Mouse (Mus musculus) liver, embryonic 14 days (tissue): ENCODE measurements around the gene Olfr1377. TPM values are rescaled to one million over a fixed set of nuclear protein-coding genes. Genes with fewer than 3 reads are reported as not detected.

Source experiments
- polyA plus RNA-seq: library from polyadenylated mRNA; depleted of rRNA; stranded (reverse); fragments of >200 nt; gene quantifications from 2 replicates; pipeline ENCODE4 v1.2.3, GENCODE M21; 2012; rRNA removed

Olfr1377 gene
- polyA plus RNA-seq, result not detected in 2 replicates

DNA sequence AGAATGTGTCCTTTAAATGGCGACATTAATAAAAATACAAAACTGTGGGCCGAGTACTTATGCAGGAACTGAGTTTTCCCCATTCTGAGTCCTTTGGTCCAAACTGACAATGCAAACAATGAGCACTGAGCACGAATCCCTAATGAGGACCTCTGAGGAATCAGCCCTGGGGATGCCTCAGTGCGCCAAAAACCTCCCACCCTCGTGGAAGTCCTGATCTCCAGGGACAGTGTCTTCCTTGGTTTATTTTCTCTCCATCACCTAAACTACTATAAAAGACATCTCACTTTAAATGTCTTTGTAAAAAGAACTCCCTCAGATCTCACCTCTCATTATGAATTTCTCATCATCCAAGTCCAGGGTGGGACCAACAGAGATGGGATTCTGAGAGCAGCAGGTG, at the start of gene Olfr1377:
Gene Olfr1377 (plus strand): TSS at position 301 of the 400 bp plus-strand sequence.

DNA sequence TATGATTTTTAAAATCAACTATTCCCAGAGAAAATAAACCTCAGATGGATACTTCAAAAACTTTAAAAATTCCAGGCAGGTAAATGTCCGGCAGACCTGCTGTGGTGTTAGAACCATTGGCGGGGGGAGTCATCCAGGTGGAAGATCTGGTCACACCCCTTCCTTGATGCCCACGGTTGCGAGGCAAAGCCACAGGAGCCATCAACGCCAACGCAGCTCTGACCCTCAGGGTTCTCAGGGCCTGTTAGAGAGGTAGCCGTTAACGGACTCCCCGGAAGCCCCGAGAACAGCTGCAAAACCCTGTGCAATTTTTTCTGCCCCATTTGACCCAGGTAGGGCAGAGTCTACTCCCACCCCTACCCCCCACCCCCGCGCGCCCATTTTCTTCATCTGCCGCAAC, 38.3 kb upstream of the Olfr1377 start, which contains the start of gene 4933414I15Rik:
Gene 4933414I15Rik (minus strand): TSS at position 260 of the 400 bp plus-strand sequence.

DNA sequence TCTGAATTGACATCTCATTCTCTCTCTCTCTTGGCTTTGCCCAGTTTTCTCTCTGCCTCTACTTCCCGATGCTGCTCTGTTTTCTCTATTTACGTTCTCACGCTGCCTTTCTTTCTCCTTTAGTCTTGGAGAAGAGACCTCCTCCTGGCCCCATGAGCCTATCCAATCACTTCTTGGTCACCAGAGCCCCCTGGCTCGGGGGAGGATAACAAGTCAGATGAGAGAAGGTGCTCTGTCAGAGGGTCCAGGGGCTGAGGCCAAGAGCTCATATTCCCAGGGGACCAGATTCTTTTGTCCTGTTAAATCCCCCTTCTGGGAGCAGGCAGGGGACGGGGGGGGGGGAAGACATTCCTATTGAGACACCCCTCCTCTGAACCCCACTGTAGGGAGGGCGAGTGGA, 28.1 kb upstream of the Olfr1377 start, which contains the start of gene Prop1:
Gene Prop1 (minus strand): TSS at position 101 of the 400 bp plus-strand sequence.

DNA sequence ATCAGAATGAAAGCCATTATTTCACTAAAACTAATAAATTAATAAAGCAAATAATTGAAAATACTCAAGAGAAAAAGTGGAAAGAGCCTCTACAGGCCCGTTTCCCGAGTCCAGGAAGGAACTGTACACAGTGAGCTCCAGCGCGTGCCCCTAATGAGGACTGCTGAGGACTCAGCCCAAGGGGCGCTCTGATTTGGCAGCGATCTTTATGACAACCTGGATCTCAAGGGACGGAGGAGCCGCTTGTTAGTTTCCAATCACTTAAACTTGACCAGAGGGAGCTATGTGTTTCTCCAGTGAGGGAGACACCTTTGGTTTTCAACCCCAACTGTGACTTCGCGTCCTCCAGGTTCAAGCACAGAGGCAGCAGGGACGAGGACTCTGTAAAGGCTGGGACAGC, 15.5 kb upstream of the Olfr1377 start, which contains the start of gene Olfr1378:
Gene Olfr1378 (plus strand): TSS at position 301 of the 400 bp plus-strand sequence.

GRCm38 (mm10) chr11:51003296-51003695, 21.5 kb downstream of the Olfr1377 start, which contains the start of gene Olfr51:
Olfr51 (plus strand) TSS chr11:51003596.

DNA sequence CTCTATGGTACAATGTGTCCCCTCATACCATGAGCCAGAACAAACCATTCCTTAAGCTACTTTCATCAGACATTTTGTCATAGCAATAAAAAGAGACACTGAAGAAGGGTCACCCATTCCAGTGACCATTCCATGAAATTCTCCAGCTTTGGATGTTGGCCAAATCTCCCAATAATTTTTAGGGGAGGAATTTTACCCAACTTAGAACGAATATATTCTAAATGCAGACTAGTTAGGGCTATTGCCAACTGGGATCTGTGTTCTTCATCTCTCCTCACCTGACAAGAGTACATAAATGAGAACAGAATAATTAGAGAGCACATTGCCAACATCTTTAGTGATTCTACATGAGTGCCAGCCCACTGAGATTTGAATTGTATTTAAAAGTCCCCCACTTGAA, 32.2 kb downstream of the Olfr1377 start, which contains the start of gene Olfr54:
Gene Olfr54 (plus strand): TSS at position 301 of the 400 bp plus-strand sequence.

Other genes with a start within 250 kb of the Olfr1377 start
- gene Zfp354c, start 154.2 kb upstream of the Olfr1377 start, polyA plus RNA-seq, result 0.40 and 0.54 TPM in 2 replicates
- gene Zfp879, start 140.4 kb upstream of the Olfr1377 start, polyA plus RNA-seq, result 0.08 and 0.09 TPM in 2 replicates
- gene Grm6, start 131.3 kb upstream of the Olfr1377 start, polyA plus RNA-seq, result 0.05 and 0.12 TPM in 2 replicates
- gene Zfp454, start 94.3 kb upstream of the Olfr1377 start, polyA plus RNA-seq, result 0.31 and 0.41 TPM in 2 replicates
- gene Zfp2, start 65.8 kb upstream of the Olfr1377 start, polyA plus RNA-seq, result 0.63 and 0.84 TPM in 2 replicates
- gene Zfp354b, start 50.3 kb upstream of the Olfr1377 start, polyA plus RNA-seq, result 0.06 and 0.15 TPM in 2 replicates
- not detected in 2 replicates for gene 4933414I15Rik, start 38.2 kb upstream of the Olfr1377 start, polyA plus RNA-seq
- gene Prop1, start 28.2 kb upstream of the Olfr1377 start, polyA plus RNA-seq, result 0.02 TPM in 1 of 2 replicates, not detected in the other
- gene Olfr1378, start 15.4 kb upstream of the Olfr1377 start, polyA plus RNA-seq, result not detected in 2 replicates
- not detected in 2 replicates for gene Olfr51, start 21.6 kb downstream of the Olfr1377 start, polyA plus RNA-seq
- not detected in 2 replicates for gene Olfr54, start 32.3 kb downstream of the Olfr1377 start, polyA plus RNA-seq
- gene Olfr1375, start 66.1 kb downstream of the Olfr1377 start, polyA plus RNA-seq, result not detected in 2 replicates
- 0.85 and 1.2 TPM in 2 replicates for gene Zfp354a, start 77.3 kb downstream of the Olfr1377 start, polyA plus RNA-seq
- not detected in 2 replicates for gene Gm12569, start 238.5 kb downstream of the Olfr1377 start, polyA plus RNA-seq